Mouse (Mus musculus) lung, postnatal 0 days (tissue): ENCODE data around the gene Robo1. TPM values are rescaled to one million over a fixed set of nuclear protein-coding genes. Genes with fewer than 3 reads are reported as not detected.
A peak's percentile ranks its signal among the peaks of the same experiment; 100 is the strongest.

ENCODE experiments used
- ATAC-seq: fragments of 200-750 bp; cut with Nextera tagmentation; 2 replicates; pipeline ENCODE4 v1.8.0; 2017; ENCODE audit warnings: moderate library complexity
- DNase-seq: peaks from one replicate; pipeline ENCODE4 v3.0.0-alpha.2; 2016; ENCODE audit warnings: low spot score
- H3K27ac ChIP-seq: fragments of 300-500 bp; sonication (generic); 2 replicates; pipeline ENCODE4 v1.5.1; 2014; ENCODE audit warnings: antibody characterized with exemption, mild to moderate bottlenecking, low read length, mixed read lengths
- H3K27me3 ChIP-seq: fragments of 300-500 bp; sonication (generic); replicated peaks from 2 replicates; pipeline ENCODE4 v1.6.1; 2014; ENCODE audit warnings: low read length, mixed read lengths; ENCODE audit not compliant: insufficient read depth
- H3K36me3 ChIP-seq: fragments of 300-500 bp; sonication (generic); 2 replicates; pipeline ENCODE4 v1.6.1; 2014; ENCODE audit warnings: low read length, mixed read lengths; ENCODE audit not compliant: insufficient read depth
- H3K4me1 ChIP-seq: fragments of 300-500 bp; sonication (generic); 2 replicates; pipeline ENCODE4 v1.6.1; 2014; ENCODE audit warnings: antibody characterized with exemption, low read depth, low read length, mixed read lengths; ENCODE audit not compliant: insufficient read depth
- H3K4me2 ChIP-seq: fragments of 300-500 bp; sonication (generic); replicated peaks from 2 replicates; pipeline ENCODE4 v1.6.1; 2014; ENCODE audit warnings: low read depth, mild to moderate bottlenecking, low read length, moderate library complexity, mixed read lengths
- H3K4me3 ChIP-seq: fragments of 300-500 bp; sonication (generic); 2 replicates; pipeline ENCODE4 v1.5.1; 2014; ENCODE audit warnings: low read depth, low read length
- H3K9ac ChIP-seq: fragments of 300-500 bp; sonication (generic); replicated peaks from 2 replicates; pipeline ENCODE4 v1.6.1; 2014; ENCODE audit warnings: low read depth, mild to moderate bottlenecking
- H3K9me3 ChIP-seq: fragments of 300-500 bp; sonication (generic); 2 replicates; pipeline ENCODE4 v1.6.1; 2016; ENCODE audit warnings: low read length, mixed read lengths
- CTCF ChIP-seq: IDR thresholded peaks from 2 replicates; pipeline ENCODE4 v1.5.1; 2016; ENCODE audit warnings: antibody characterized with exemption, mild to moderate bottlenecking
- EP300 ChIP-seq: IDR thresholded peaks from 2 replicates; pipeline ENCODE4 v1.6.1; 2016; ENCODE audit warnings: antibody characterized with exemption, mild to moderate bottlenecking, control low read depth
- WGBS: fragments of 180-500 bp; shearing (Covaris S2); extraction: QIAGEN DNeasy Blood & Tissue Kit; methylation state at CpG from one replicate; pipeline ENCODE4 v1.1.7; 2014; 5-methylcytosine and 5-hydroxymethylcytosine counted together
- polyA plus RNA-seq: library from polyadenylated mRNA; unstranded; fragments of >200 nt; fragmentation: Nextera tagmentation; extraction: Ambion mirVana; gene quantifications from 2 replicates; pipeline ENCODE4 v1.2.1, GENCODE M21; 2015

Gene Robo1
- polyA plus RNA-seq, 1 experiment from 2014 or later: 7.0 TPM

DNA sequence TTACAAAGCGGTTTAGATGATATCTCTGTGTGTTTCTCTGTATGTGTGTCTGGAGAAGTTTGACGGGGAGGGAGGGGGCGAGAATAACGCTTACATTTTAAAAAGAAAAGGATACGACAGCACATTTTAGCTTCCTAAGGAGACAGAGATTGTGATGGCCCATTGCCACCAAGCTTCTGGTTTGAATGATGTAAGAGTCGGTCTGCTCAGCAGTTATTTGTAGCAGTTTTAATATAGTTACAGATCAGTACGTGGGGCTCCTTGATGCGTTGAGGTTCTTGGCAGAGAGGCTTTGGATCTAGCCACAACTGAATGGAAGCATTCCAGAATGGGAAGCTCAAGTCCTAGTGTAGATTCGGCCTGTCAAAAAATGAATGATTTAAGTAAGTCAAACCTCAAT lies 546.0 kb downstream of the Robo1 start:
- Histone ChIP-seq H3K4me3 (no peak overlapping the region), H3K27ac (no peak overlapping the region), H3K9me3 (no peaks in the 10 kb centered on the region), H3K4me1 (no peaks in the 10 kb centered on the region), H3K27me3 (no peaks in the 10 kb centered on the region), H3K9ac (no peak overlapping the region), H3K36me3 (no peaks in the 10 kb centered on the region), H3K4me2 (0 out of 2 replicates have a peak overlapping the region, but pooled peaks have one; percentile 8)
- TF ChIP-seq EP300 (no peak), CTCF (no peak)
- 61% methylated on average over 9 of the region's 9 CpGs for WGBS
- DNase-seq (peak; percentile 33), ATAC-seq (peak; percentile 23; the same call in 1 of the 2 replicates)

DNA sequence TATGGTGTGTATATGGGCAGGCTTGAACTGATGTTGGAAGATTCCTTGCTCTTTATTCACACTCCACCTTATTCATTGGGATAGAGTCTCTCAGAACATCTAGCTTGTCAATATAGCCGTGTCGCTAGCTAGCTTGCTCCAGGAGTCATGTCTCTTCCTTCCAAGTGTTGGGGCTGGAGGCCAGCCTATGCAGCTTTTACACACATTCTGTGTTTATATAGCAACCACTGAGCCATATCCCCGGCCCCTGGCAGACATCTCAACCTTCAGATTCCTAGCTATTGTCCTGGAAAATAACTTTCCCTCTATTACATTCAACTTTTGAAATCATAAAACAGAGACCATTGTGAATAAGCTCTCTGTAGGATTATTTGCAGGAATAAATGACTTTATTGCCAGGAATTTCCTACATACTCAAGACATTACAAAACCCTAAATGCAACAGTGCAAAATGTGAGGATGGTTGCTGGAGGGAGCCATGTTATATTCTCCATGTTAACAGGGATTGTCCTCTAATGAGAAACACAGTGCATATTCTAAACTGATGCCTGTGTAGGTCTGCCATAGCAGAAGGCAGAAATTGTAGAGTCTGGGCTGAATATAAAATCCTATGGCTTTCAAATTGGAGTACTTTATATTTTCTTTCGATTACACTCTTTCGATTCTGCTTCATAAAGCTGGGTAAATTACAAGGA lies 546.9 kb downstream of the Robo1 start:
- WGBS: 71% methylated on average over 5 of the region's 5 CpGs

DNA sequence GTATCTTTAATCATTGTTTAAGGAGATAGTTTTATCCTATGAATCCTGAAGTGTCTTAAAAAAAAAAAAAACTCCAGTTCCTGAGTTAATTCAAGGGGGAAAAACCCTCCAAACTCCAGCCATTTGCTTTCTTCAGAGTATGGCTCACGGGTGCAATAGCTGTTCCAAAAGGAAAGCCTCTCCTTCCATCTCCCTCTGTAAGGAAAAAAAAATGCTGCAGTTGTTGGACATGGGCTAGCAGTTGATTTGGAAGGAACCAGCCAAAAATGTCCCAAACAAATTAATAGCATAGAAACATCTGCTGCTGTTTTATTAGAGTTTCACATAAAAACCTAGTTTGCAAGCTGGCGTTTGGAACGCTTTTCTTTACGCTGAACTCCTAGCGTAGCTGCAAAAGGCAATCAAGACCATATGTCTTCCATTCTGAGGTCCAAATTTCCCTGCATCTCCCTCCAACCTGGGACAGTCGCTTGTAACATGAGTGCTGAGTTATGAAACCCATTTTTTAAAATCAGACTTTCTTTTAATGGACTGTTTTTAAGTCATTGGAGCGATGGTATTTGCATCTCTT lies 553.7 kb downstream of the Robo1 start:
- 62% methylated on average over 7 of the region's 7 CpGs for WGBS
- Histone ChIP-seq H3K4me3 (no peak overlapping the region), H3K4me2 (no peak overlapping the region), H3K27me3 (no peaks in the 10 kb centered on the region), H3K27ac (no peak overlapping the region), H3K9me3 (no peaks in the 10 kb centered on the region), H3K4me1 (no peaks in the 10 kb centered on the region), H3K36me3 (no peaks in the 10 kb centered on the region), H3K9ac (no peak overlapping the region)
- peak; percentile 10 for DNase-seq
- TF ChIP-seq EP300 (no peak), CTCF (no peak)
- ATAC-seq: no peak

More for the DNA sequence above, 546.9 kb downstream of the Robo1 start:
- Histone ChIP-seq H3K27me3 (no peaks in the 10 kb centered on the region), H3K4me3 (no peak overlapping the region), H3K27ac (no peak overlapping the region), H3K4me2 (no peak overlapping the region), H3K4me1 (no peaks in the 10 kb centered on the region), H3K9me3 (no peaks in the 10 kb centered on the region), H3K36me3 (no peaks in the 10 kb centered on the region), H3K9ac (no peak overlapping the region)
- DNase-seq (no peak), ATAC-seq (no peak)
- no peak for TF ChIP-seq EP300
- TF ChIP-seq CTCF: no peak

DNA sequence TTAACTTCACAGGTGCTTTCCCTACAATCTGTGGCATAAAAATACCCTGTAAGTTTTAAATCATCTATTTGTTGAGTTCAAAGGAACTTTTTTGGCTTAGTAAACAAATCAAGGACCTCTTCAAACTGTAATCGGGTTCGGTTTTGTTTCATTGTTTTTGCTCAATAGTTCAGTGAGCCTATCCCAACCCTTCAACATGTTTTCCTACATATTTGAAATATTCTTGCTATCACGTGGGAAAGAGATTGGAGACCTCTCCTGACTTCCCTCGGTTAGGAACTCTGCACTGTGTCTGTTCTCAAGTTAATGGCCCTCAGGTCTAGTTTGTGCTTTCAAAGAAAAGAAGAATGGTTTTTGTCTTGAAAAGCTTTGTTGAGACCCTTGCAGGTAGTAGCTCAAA lies 557.9 kb downstream of the Robo1 start:
- Histone ChIP-seq H3K27ac (peak overlapping the region; percentile 4; the same call in 1 of the 2 replicates), H3K9me3 (no peaks in the 10 kb centered on the region), H3K27me3 (no peaks in the 10 kb centered on the region), H3K4me3 (no peak overlapping the region), H3K4me1 (no peaks in the 10 kb centered on the region), H3K9ac (no peak overlapping the region), H3K4me2 (peak overlapping the region; percentile 17; the same call in 1 of the 2 replicates), H3K36me3 (no peaks in the 10 kb centered on the region)
- TF ChIP-seq EP300 (peak; percentile 51), CTCF (no peak)
- DNase-seq: peak; percentile 36
- ATAC-seq: peak; percentile 82
- WGBS: 58% methylated on average over 4 of the region's 4 CpGs

DNA sequence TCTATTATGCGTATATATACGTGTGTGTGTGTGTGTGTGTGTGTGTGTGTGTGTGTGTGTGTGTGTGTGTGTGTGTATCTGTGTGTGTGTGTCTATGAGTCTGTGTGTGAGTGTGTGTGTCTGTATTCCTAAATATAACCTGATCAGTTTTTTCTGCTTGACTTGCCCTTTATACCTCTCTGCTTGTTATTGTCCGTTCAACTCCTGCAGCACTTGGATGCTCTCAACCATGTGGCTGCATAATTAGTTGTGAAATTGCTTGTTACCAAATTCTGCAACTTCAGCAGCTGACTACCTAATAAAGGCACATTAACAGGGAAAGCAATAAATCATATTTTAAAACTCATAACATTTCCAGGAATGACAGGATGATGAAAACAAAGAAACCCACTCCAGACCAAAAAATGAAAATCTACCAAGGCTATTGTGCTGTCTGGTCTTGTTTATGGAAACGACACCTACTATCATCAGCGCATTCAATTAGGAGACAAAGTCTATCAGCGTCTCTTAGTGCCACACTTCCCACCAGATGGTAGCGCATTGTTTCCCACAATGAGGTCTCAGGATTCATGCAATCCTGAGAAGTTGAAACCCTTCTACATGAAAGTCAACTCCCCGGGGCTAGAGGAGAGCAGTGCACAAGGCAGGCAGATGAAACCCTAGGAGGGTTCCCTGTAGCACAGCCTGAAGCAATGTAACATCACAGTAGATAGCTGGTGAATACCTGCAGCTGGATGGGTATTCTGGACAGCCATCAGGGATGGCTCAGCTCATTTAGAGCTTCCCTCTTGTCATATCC lies 567.0 kb downstream of the Robo1 start:
- Histone ChIP-seq H3K36me3 (no peaks in the 10 kb centered on the region), H3K4me1 (no peaks in the 10 kb centered on the region), H3K9me3 (no peaks in the 10 kb centered on the region), H3K27me3 (no peaks in the 10 kb centered on the region), H3K4me2 (no peak overlapping the region), H3K4me3 (no peak overlapping the region), H3K27ac (no peak overlapping the region), H3K9ac (no peak overlapping the region)
- WGBS: 84% methylated on average over 8 of the region's 8 CpGs
- no peak for TF ChIP-seq EP300
- no peak for TF ChIP-seq CTCF
- no peak for DNase-seq
- ATAC-seq: no peak

DNA sequence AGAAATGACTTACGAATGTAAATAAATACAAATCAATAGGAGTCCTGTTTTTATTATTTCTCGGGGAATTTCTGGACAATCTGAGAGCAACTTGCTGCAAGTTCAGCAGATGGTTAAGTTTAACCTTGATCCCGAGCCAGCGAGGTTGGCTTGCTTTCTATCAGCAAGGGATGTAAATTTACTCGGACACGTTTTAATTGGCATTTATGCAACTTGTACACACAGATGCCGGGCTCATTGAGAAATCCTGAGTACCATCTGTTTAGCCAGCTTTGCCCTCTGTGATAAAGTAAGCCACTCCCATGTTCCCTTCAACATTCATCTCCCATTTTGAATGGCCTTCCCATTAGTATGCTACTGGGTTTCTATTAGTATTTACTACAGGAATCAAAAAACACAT lies 580.0 kb downstream of the Robo1 start:
- DNase-seq (no peak), ATAC-seq (no peak)
- H3K9me3 ChIP-seq: no peaks in the 10 kb centered on the region
- no peaks in the 10 kb centered on the region for H3K27me3 ChIP-seq
- no peaks in the 10 kb centered on the region for H3K4me1 ChIP-seq
- H3K4me2 ChIP-seq: no peak overlapping the region
- no peaks in the 10 kb centered on the region for H3K36me3 ChIP-seq
- TF ChIP-seq CTCF (no peak), EP300 (no peak)
- no peak overlapping the region for H3K4me3 ChIP-seq
- H3K27ac ChIP-seq: no peak overlapping the region
- WGBS: 46% methylated on average over 7 of the region's 7 CpGs
- H3K9ac ChIP-seq: no peak overlapping the region
